Mouse (Mus musculus) stomach, postnatal 0 days (tissue): ENCODE measurements around the gene Mga. TPM values are rescaled to one million over a fixed set of nuclear protein-coding genes. Genes with fewer than 3 reads are reported as not detected.
A peak's percentile ranks its signal among the peaks of the same experiment; 100 is the strongest.

Experiments
- ATAC-seq: fragments of 200-750 bp; cut with Nextera tagmentation; 2 replicates; pipeline ENCODE4 v1.8.0; 2017; ENCODE audit not compliant: low FRiP score, low TSS enrichment
- DNase-seq: peaks from one replicate; pipeline ENCODE4 v3.0.0-alpha.2; 2016; ENCODE audit warnings: low spot score
- H3K27ac ChIP-seq: fragments of 300-500 bp; sonication (generic); replicated peaks from 2 replicates; pipeline ENCODE4 v1.5.1; 2014; ENCODE audit warnings: mild to moderate bottlenecking, control low read depth
- H3K27me3 ChIP-seq: fragments of 300-500 bp; sonication (generic); 2 replicates; pipeline ENCODE4 v1.6.1; 2014; ENCODE audit warnings: low read length; ENCODE audit not compliant: control insufficient read depth, insufficient read depth
- H3K36me3 ChIP-seq: fragments of 300-500 bp; sonication (generic); 2 replicates; pipeline ENCODE4 v1.6.1; 2014; ENCODE audit warnings: low read length, mixed read lengths; ENCODE audit not compliant: control insufficient read depth, insufficient read depth
- H3K4me1 ChIP-seq: fragments of 300-500 bp; sonication (generic); replicated peaks from 2 replicates; pipeline ENCODE4 v1.6.1; 2014; ENCODE audit warnings: antibody characterized with exemption; ENCODE audit not compliant: control insufficient read depth, insufficient read depth
- H3K4me2 ChIP-seq: fragments of 300-500 bp; sonication (generic); replicated peaks from 2 replicates; pipeline ENCODE4 v1.6.1; 2014; ENCODE audit warnings: low read depth, mild to moderate bottlenecking, control low read depth, moderate library complexity
- H3K4me3 ChIP-seq: fragments of 300-500 bp; sonication (generic); 2 replicates; pipeline ENCODE4 v1.5.1; 2014; ENCODE audit warnings: low read depth, low read length, control low read depth
- H3K9ac ChIP-seq: fragments of 300-500 bp; sonication (generic); 2 replicates; pipeline ENCODE4 v1.6.1; 2014; ENCODE audit warnings: mild to moderate bottlenecking, low read length, control low read depth, mixed read lengths
- H3K9me3 ChIP-seq: fragments of 300-500 bp; sonication (generic); 2 replicates; pipeline ENCODE4 v1.6.1; 2016; ENCODE audit warnings: low read length; ENCODE audit not compliant: control insufficient read depth
- CTCF ChIP-seq: IDR thresholded peaks from 2 replicates; pipeline ENCODE4 v1.5.1; 2016; ENCODE audit warnings: antibody characterized with exemption, low read depth, mild to moderate bottlenecking, moderate library complexity
- EP300 ChIP-seq: optimal IDR thresholded peaks from 2 replicates; pipeline ENCODE3; 2016; ENCODE audit warnings: antibody characterized with exemption
- WGBS: fragments of 180-500 bp; shearing (Covaris S2); extraction: QIAGEN DNeasy Blood & Tissue Kit; methylation state at CpG from one replicate; pipeline ENCODE4 v1.1.7; 2014; 5-methylcytosine and 5-hydroxymethylcytosine counted together
- microRNA-seq: library from miRNA; unstranded; fragments of <30 nt; microRNA quantifications from one replicate; pipeline ENCODE4, GENCODE M21; 2016
- polyA plus RNA-seq: library from polyadenylated mRNA; unstranded; fragments of >200 nt; fragmentation: Nextera tagmentation; extraction: Ambion mirVana; gene quantifications from 2 replicates; pipeline ENCODE4 v1.2.1, GENCODE M21; 2015

Gene Mga
- polyA plus RNA-seq, 1 experiment from 2014 or later, result 9.4 TPM

DNA sequence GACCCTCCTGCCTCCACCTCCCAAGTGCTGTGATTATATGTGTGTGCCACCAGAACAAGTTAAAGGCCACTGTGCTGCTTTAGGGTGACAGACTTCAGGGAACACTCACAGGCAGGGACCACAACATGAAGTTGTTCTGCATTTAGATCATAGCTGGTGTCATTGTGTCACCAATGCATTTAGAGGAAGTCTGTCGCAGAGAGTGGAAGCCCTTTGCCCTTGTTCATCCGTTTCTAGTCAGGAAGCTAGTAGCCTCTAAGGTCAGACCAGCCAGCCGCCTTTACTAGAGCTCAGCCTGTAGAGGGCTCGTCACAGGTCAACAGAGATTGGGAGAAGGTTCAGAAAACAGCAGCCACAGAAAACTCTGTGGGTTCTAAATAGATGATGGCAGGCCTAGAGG lies 111.6 kb downstream of the Mga start:
- DNase-seq, result no peak
- 50% methylated on average over 4 of the region's 4 CpGs for WGBS

DNA sequence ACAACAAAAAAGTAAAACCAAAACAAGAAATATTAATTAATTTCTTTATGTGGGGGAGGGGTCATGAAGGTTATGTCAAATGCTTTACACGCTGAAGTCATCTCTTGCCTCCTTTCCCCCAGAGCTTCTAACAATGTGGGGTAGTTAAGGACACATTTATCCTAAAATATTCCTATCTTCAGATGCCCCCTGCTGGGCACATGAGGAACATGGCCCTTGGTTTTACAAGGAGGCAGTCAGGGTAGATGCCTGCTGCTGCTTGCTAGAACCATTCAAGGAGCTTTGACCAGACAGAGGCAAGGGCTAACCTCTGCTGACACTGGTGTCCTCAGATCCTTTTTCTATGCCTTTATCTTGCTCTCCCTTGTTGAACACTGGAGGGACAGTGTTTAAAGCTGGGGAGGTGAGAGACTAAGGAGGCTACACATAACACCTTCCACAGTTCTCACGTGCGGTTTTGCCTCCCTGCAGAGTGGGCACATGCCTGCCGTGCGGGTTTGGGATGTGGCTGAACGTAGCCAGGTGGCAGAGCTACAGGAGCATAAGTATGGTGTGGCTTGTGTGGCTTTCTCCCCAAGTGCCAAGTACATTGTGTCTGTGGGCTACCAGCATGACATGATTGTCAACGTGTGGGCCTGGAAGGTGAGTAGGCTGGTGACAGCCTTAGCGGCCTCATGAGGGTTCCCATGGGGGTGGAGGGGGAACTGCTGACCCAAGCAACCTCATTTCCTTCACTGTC lies 114.6 kb downstream of the Mga start:
- Histone ChIP-seq H3K27ac (no peak overlapping the region), H3K4me2 (no peak overlapping the region), H3K27me3 (no peaks in the 10 kb centered on the region), H3K9ac (no peak overlapping the region), H3K36me3 (peaks cover under 1% of the 10 kb centered on the region; the same call in 1 of the 2 replicates), H3K4me1 (no peaks in the 10 kb centered on the region), H3K9me3 (no peaks in the 10 kb centered on the region), H3K4me3 (no peak overlapping the region)
- DNase-seq (peak; percentile 55), ATAC-seq (peak; percentile 45)
- 76% methylated on average over 8 of the region's 8 CpGs for WGBS
- TF ChIP-seq CTCF (peak; percentile 87), EP300 (no peak)

More for the DNA sequence above, 111.6 kb downstream of the Mga start:
- no peak overlapping the region for H3K9ac ChIP-seq
- no peak for ATAC-seq
- no peaks in the 10 kb centered on the region for H3K4me1 ChIP-seq
- H3K36me3 ChIP-seq, result no peaks in the 10 kb centered on the region; the same call in 1 of the 2 replicates
- H3K27me3 ChIP-seq, result no peaks in the 10 kb centered on the region
- H3K27ac ChIP-seq, result no peak overlapping the region
- TF ChIP-seq CTCF (no peak), EP300 (no peak)
- no peak overlapping the region for H3K4me2 ChIP-seq
- H3K9me3 ChIP-seq, result no peaks in the 10 kb centered on the region
- H3K4me3 ChIP-seq, result no peak overlapping the region

DNA sequence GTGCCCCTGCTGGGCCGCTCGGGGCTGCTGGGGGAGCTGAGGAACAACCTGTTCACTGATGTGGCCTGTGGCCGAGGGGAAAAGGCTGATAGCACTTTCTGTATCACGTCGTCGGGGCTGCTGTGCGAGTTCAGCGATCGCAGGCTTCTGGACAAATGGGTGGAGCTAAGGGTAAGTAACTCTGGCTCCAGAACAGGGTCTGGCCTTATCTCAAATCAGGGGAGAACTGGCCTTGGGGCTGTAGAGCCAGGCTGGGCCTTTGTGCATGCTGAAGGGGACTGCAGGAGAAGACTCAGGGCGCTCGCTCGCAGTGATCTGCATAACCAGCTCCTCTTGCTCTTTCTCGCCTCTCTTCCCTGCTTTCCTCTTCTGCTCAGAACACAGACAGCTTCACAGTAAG lies 115.9 kb downstream of the Mga start:
- H3K9me3 ChIP-seq, result no peaks in the 10 kb centered on the region
- WGBS, result 86% methylated on average over 13 of the region's 13 CpGs
- H3K4me2 ChIP-seq, result no peak overlapping the region
- H3K27ac ChIP-seq, result no peak overlapping the region
- no peak overlapping the region for H3K4me3 ChIP-seq
- TF ChIP-seq EP300 (no peak), CTCF (no peak)
- peaks cover 3% of the 10 kb centered on the region; the same call in 1 of the 2 replicates for H3K36me3 ChIP-seq
- ATAC-seq (no peak), DNase-seq (no peak)
- no peaks in the 10 kb centered on the region for H3K4me1 ChIP-seq
- no peak overlapping the region for H3K9ac ChIP-seq
- no peaks in the 10 kb centered on the region for H3K27me3 ChIP-seq

- Histone ChIP-seq H3K4me3 (no peak overlapping the region), H3K27ac (no peak overlapping the region), H3K9me3 (no peaks in the 10 kb centered on the region), H3K36me3 (peaks cover 3% of the 10 kb centered on the region; the same call in 1 of the 2 replicates), H3K4me2 (no peak overlapping the region), H3K9ac (no peak overlapping the region), H3K27me3 (no peaks in the 10 kb centered on the region), H3K4me1 (no peaks in the 10 kb centered on the region)
- ATAC-seq (no peak), DNase-seq (no peak)
- TF ChIP-seq EP300, result no peak
- TF ChIP-seq CTCF, result no peak
- WGBS, result 95% methylated on average over 2 of the region's 2 CpGs
Measured at GRCm38 (mm10) chr2:120013831-120014486, 116.9 kb downstream of the Mga start.

- no peak overlapping the region for H3K4me3 ChIP-seq
- 94% methylated on average over 4 of the region's 4 CpGs for WGBS
- peaks cover 9% of the 10 kb centered on the region; the same call in 1 of the 2 replicates for H3K36me3 ChIP-seq
- H3K9me3 ChIP-seq, result no peaks in the 10 kb centered on the region
- no peaks in the 10 kb centered on the region for H3K4me1 ChIP-seq
- no peak overlapping the region for H3K4me2 ChIP-seq
- no peaks in the 10 kb centered on the region for H3K27me3 ChIP-seq
- no peak overlapping the region for H3K27ac ChIP-seq
- no peak for DNase-seq
- H3K9ac ChIP-seq, result no peak overlapping the region
- ATAC-seq, result no peak
- TF ChIP-seq EP300, result no peak
- TF ChIP-seq CTCF, result no peak
Measured at GRCm38 (mm10) chr2:120015882-120016281, 118.9 kb downstream of the Mga start.

DNA sequence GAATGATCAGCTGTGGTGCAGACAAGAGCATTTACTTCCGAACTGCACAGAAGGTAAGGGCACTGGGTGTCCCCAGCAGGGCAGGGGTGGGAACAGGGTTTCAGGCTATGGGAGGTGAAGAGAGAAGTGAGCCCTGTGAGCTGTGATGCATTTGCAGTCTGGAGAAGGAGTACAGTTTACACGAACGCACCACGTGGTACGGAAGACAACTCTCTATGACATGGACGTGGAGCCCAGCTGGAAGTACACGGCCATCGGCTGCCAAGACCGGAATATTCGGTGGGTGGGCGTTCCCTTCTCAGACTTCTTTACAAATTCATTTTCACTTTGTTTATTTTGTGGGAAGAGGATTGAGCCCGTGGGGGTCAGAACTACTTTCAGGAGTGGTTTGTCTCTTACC lies 120.6 kb downstream of the Mga start:
- Histone ChIP-seq H3K36me3 (peaks cover 21% of the 10 kb centered on the region), H3K27ac (no peak overlapping the region), H3K9me3 (no peaks in the 10 kb centered on the region), H3K4me3 (no peak overlapping the region), H3K4me1 (no peaks in the 10 kb centered on the region), H3K4me2 (no peak overlapping the region), H3K27me3 (no peaks in the 10 kb centered on the region), H3K9ac (no peak overlapping the region)
- ATAC-seq (peak; percentile 65; the same call in 1 of the 2 replicates), DNase-seq (no peak)
- TF ChIP-seq CTCF, result no peak
- no peak for TF ChIP-seq EP300
- 61% methylated on average over 12 of the region's 12 CpGs for WGBS

Small RNA genes lying within 50 kb of the gene (microRNA-seq; reads per million reads assigned to microRNA genes)
- gene Mir7665, result not detected

Other genes starting within 250 kb of the Mga start
- gene Ndufaf1, start 234.4 kb upstream of the Mga start, polyA plus RNA-seq, result 28.0 and 28.6 TPM in 2 replicates
- gene Rtf1, start 222.2 kb upstream of the Mga start, polyA plus RNA-seq, result 27.4 and 33.2 TPM in 2 replicates
- 9.8 and 12.1 TPM in 2 replicates for gene Itpka, start 154.9 kb upstream of the Mga start, polyA plus RNA-seq
- gene Ltk, start 136.8 kb upstream of the Mga start, polyA plus RNA-seq, result 2.2 and 2.3 TPM in 2 replicates
- 10.1 and 10.4 TPM in 2 replicates for gene Rpap1, start 109.7 kb upstream of the Mga start, polyA plus RNA-seq
- 20.6 and 22.8 TPM in 2 replicates for gene Tyro3, start 99.5 kb upstream of the Mga start, polyA plus RNA-seq
- 1.1 and 1.3 TPM in 2 replicates for gene Mapkbp1, start 75.5 kb downstream of the Mga start, polyA plus RNA-seq
- gene Jmjd7, start 130.3 kb downstream of the Mga start, polyA plus RNA-seq, result 11.3 and 12.7 TPM in 2 replicates
- gene Gm28042, start 130.3 kb downstream of the Mga start, polyA plus RNA-seq, result 4.3 and 5.6 TPM in 2 replicates
- 8.0 and 8.7 TPM in 2 replicates for gene Pla2g4b, start 136.2 kb downstream of the Mga start, polyA plus RNA-seq